Mouse (Mus musculus) spleen, postnatal 4 days (tissue): Measurements from ENCODE around the gene Rd3.

Experiments
- DNase-seq, 2 experiments: peaks; one replicate each; pipeline ENCODE4 v3.0.0; 2022; ENCODE audit warnings: low spot score in 2 of 2

Gene Rd3

DNA sequence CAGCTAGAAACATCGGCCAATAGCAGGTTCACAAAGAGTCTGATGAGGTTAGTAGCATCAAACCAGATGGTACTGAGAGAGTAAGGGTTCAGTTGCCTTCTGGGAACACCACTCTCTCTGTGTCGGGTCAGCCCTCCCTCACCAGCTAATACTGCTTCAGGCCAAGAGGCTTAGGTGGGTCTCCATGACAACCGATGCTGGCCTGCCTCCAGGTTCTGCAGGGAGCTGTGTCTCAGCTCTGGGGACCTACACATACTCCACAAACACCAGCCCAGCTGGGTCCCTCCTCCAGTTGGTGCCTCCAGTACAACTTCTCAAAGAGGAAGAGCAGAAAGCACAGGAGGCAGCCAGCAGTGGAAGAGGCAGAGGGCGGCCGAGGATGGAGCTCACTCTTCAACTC is at the start of gene Rd3:
Rd3 (plus strand) TSS at position 184 of the 400 bp plus-strand sequence.
- DNase-seq = no peak

DNA sequence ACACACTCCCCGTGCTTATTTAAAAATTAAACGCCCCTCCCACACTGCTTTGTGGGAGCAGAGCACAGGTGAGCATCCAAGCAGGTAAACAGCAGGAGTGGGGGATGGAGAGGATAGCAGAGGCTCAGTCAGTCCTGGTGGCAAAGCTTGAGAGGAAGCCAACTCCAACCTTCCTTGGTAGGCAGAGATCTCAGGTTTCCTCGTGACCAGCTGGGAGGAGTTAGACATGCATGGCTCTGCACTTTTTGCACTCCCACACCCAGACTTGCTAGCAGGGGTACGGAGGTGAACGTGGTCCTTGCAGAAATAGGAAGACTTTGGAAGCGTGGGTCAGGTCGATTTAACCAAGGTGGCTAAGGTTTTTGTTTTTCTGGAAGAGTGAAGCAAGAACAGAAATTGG is 48.8 kb upstream of the Rd3 start:
- no peak for DNase-seq

DNA sequence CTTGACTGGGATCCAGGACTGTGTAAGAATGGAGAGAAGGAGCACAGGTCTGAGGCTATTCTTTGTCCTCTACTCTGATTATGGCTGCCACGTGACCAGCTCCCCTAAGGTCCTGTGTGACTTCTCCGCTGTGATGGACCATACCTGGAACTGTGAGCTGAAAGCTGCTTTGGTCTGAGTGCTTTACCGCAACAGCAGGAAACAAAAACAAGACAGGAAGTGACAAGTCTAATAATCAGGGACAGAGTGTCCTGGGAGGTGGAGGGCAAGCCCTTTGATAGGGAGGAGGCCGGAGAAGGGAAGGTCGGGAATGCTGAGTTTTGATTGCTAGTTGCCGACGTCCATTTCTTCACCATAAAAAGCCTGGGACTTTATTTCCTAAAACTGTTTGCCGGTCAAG is 48.1 kb upstream of the Rd3 start:
- DNase-seq = no peak

DNA sequence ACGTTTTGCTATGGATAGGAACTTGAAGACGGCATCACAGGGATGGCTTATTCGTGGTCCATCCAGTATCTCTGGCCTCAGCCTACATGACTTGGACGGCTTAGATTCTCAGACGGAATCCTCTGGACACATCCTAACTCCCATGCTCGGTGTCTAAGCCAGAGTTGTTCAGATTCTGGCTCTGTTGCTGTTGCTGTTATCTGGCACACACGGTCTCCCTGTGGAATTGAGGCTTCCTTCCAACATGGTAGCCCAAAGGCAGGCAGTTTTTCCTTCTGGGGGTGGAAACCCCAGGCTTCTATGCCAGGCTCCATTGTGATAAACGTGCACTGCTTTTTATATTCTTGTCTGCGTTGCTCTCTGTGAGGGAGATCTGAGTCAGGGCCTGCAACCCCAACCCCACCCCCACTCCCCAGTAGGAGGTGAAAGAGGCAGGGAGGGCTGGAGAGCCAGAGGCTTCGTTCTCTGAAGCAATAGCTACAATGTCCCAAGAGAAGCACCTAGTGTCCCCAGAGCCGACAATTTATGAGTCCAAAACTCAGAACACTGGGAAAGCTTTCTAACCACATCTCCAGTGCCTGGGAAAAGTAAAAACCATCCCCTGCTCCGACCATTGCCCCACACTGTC is 47.2 kb upstream of the Rd3 start:
- no peak for DNase-seq

DNA sequence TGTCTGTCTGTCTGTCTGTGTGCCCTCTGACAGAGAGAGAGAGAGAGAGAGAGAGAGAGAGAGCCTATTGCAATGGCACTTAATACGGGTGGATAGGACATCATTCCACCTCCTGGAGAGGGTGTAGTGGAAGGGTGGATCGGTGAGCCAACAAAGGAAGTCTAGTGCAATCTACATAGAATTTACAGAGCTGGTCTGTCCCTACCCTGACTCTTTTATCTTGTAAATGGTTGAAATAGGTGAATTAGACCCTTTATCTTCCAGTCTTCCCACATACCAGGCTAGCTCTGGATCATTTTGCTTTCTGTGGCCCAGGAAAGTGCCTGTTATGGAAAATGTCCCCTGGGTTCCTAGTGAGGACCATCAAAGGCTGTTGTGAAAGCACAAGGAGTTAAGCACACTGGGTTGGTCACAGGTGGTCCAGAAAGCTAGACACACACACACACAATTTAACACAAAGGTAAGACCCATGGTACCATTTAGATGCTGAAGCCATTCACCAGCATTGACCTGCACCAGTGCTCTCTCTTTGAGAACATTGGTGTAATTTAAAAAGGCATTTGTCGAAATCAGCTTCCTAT is 46.6 kb upstream of the Rd3 start:
- no peak for DNase-seq

DNA sequence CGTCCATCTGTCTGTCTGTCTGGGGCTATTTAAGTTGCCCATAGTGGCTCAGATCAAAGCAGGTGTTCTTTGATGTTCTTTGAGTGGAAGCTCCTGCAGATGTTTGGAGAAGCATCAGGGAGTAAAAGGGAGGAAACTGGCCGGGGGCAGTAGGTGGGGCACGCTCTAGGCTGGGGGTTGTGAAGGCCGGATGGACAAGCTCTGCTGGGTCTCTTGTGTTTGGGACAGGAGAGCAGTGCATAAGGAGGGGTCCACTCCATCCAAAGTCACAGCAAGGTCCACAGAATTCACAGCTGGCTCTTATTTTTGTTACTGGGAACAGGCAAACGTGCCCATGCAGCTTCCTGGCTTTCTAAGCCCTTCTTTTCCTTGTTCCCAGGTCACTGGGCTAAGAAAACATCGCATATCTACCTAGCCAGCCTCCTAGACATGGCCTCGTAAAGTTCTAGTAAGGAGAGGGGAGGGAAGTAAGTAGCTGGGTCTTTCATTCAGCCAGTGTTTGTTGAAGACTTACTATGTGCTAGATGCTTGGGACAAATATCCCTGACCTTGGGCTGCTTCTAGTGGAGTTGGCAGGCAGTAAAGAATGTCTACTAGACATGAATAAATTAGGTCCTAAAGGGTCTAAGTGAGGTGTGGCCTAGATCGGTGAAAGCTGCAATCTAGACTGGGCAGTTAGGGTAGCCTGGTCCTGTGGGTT is 44.7 kb upstream of the Rd3 start:
- DNase-seq = no peak

DNA sequence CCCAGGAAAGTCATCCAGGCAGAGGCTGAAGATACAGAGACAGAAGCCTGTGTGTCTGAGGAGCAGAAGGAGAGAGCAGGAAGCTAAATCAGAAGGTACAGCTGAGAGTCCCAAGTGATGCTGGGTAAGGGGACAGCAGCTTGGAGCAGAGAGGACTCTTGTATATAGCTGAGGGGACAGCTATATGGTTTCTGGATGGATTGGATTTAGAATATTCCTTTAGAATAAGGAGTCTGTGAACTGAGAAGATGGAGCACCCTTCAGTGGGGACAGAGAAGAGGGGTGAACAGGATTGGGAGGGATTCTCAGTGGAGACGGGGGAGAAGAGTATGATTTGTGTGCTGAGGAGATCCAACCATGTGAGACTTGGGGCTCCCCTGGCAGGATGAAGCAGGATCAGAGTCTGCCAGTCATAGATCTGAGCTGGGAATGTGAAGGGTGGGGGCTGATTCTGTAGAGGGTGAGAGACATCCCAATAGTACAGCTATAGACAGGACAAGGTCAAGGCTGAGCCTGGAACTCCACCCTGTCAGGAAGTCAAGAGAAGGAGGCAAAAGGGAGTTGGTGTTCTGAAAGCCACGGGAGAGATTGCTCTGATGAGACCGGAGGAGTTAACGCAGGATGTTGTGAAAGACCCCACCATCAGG is 44.1 kb upstream of the Rd3 start:
- no peak for DNase-seq

DNA sequence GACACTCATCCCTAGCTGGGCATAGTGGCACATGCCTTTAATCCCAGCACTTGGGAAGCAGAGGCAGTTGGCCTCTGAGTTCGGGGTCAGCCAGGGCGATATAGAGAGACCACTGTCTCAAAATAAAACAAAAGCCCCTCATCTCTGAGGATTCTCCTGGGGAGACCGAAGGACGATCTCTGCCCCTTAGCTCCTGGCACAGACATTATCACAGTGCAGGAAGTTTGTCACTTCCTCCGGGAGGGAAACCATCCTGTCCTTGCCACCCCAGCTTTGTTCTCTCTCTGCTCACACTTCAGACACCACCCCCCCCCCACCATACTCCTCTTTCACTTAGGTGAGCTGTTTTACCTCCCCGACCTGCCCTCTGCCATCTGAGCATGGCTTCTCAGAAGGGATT is 33.5 kb upstream of the Rd3 start:
- DNase-seq = no peak

DNA sequence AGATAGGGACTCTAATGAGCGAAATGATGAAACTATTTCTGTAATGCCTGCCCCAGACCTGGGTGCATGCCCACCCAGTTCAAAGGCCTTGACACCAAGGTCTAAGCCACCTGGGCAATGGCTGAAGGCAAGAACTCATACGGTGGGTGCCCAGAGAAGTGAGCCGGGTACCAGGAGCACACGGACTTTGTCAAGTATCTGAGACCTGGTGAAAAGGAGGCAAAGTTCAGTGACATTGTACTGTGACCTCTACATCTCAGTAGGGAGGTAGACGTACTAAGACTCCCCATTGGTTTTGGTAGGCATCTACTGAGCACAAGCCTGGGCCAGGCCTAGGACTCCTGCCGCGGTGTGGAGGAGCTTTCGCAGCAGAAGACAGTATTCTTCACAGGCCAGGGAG is 31.8 kb upstream of the Rd3 start:
- no peak for DNase-seq

DNA sequence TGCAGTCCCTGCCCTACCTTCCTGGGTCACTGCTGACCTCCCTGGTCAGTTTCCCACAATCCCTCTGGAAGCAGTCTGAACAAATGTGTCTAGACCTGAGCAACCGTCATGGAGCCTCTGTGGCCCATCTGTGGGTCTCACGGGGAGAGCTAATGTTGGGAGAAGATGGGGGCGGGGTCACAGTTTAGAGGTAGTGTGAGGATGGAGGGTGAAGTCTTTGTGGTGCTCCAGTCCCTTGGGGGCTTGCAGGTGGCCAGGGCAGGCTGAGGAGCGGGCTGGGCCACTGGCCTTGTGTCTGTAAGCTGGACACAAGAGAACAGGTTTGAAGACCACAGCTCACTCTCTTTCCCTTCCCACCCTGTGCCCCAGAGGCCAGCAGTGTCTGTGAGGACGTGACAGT is 31.4 kb upstream of the Rd3 start:
- no peak for DNase-seq

DNA sequence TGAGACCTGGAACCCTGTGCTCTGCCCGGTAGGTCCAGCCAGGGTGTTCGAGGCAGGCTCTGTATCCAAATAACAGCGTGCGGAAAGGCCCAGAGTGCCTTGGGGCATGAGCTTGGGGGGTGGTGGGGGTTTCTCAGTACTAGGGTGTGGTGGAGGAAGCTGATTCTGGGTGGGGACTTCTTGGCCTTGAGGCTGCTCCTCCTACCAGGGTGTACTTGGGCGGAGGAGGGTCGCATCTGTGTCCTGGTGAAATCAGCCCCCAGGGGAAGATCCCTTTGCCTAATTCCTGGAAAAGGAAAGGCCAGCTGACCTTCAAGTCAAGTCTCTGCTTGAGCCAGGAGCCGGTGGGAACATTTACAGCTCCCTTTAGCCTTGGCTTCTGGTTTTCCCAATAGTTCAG is 30.9 kb upstream of the Rd3 start:
- DNase-seq = no peak

DNA sequence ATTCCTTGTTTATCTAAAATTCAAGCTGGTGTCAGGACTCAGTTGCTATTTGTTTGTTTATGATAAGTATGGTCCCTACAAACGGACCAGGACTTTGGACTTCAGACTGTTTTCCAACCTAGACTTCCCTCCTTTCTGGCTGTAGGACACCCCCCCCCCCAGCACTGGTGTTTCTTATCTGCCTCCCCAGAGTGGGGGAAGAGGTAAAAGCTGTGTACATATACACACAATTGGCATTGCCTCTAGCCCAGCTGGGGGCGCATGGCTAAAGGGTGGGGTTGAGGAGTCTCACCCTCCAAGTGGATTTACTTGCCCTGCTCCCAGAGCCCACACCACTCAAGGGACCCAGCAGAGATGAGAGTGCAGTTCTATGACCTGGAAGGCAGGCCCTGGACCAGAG is 30.3 kb upstream of the Rd3 start:
- no peak for DNase-seq

DNA sequence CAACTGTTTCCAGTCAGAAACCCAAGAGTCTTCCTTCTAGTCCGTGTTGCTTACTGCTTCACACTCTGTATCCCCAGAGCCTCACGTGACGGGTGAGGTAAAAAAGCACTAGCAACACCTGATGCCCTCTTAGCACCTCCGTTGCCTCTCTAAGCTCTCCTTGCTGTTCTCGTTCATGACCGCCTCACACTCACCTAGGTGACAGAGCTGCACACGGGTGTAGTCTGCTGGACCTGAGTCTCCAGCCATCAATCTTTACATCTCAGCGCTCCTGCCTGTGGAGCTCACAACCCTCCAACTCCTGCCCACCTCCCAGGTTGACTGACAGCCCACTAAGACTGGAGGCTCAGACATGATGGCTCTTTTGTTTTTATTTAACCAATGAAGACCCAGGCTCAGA is 29.4 kb upstream of the Rd3 start:
- no peak for DNase-seq

DNA sequence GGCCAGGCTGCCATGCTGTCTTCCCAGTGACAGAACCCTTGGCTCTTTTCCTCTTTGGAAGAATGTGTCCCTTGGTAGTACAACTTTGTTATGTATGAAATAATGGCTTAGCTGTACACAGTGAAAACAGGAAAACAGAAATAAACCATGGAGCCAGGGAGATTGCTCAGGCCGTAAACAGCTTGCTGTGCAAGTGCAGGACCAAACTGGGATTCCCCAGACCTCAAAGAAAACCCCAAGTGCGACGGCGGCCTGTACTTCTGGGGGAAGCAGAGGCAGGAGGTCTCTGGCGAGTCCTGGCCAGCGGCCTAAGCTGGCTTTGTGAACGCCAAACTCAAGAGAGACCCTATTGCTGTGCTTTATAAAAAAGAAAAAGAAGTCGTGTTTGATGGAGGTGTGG is 28.6 kb upstream of the Rd3 start:
- DNase-seq = no peak

DNA sequence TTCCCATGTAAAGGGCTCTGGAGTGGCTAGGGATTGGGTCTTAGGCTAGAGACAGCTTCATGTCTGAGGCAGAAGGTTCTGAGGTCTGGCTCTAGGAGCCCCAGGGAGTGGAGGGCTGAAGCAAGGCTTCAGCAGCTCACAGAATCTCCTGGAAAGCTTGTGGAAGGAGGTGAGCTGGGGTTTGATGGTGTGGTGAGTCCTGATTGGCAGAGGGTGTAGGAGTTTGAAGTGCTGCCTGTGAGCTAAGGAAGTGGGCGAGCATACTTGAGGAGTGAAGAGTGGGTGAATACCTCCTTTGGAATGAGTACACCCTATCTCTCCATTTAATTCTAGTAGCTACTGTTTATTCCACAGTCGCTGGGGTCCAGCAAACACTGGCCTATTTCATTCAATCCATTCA is 26.6 kb upstream of the Rd3 start:
- no peak for DNase-seq

DNA sequence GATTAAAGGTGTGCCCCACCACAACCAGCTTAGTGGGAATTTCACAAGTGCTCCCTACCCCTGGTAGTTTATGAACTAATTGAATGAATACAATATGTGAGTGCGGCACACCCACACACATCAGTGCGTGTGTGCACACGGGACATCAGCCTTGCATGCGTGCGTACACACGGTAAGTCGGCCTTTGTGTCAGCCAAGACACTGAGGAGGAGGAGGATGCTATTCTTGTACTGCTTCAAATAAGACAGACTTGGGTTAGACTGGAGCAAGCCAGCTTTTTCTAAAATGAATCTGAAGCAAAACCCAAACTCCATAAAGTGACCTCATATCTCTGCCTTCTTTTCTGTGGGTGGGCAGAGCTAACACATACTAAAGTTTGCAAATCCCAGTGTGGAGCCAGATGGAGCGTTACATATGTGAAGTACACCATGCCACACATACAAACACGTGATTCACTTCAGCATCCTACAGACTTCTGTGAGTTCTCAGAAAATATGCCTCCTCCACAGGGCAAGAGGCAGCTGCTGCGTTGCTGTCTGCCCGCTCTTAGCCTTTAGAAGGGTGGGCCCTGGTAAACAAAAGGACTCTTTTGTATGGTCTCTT is 24.3 kb upstream of the Rd3 start:
- no peak for DNase-seq

DNA sequence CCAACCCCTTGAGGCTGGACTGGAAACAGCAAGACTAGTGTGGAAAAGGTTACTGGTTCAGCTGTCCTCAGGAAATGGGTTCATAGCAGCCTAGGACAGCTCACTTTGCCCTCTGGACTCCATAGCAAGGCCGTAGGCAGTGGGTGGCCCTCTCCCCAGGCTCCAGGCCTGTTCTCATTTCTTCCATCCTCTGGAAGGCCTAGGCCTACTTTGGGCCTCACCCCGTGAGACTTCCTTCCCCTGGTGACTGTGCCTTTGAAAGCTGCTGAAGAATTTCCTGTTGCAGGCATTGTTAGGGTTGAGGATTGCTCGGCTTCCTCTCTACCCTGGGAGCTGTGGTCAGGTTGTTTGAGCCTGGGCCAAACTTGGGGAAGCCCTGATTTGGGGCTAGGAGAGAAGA is 22.1 kb upstream of the Rd3 start:
- DNase-seq = no peak

DNA sequence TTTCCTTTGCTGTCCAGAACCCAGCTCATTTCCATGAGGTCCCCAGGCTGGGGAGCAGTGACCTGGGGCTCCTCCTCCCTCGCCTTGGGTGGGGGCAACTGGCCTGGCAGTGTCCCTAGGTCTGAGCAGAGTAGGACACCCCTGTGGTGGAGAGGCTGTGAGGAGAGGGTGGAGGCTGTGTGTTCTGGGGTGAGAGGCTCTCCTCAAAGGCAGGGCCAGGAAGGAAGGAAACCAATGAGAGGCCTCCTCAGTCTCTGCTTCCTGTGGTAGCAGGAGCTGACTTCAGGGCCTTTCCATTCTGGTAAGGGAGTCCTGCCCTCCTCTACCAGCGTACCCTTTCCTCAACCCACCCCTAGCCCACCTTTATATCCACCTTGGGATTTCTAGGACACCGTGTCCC is 20.9 kb upstream of the Rd3 start:
- DNase-seq = no peak

DNA sequence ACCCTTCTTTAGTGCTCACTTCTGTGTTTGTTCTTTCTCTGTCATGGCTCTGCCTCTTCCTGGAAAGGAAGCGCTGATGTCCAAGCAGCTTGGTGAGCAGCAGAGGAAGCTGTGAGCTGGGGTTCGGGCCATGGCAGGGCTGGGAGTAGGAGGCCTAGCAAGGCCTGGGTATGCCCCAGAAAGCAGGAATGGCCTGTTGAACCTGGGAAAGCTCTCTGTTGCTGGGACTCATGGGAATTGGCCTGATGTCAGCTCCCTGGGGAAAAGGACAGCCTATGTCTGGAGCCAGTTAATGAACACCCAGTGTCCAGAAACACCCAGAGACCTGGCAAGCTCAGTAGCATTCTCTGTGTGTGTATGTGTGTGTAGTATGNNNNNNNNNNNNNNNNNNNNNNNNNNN is 20.3 kb upstream of the Rd3 start:
- DNase-seq = no peak

DNA sequence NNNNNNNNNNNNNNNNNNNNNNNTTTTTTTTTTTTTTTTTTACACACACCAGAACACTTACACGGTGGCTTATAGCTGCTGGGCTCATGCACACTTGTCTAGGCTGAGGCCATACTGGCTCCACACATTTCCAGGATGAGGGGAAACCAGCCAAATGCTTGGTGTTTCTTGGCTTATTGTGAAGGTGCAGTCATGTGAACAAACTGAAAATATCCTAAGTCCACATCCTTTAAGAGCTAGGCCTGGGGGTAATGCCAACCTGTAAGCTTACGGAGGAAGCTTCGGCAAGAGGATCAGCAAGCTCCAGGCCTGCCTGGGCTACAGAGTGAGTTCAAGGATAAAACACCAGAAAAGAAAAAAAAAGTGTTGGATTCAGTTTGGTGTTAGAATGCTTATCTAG is 19.8 kb upstream of the Rd3 start:
- DNase-seq = no peak

DNA sequence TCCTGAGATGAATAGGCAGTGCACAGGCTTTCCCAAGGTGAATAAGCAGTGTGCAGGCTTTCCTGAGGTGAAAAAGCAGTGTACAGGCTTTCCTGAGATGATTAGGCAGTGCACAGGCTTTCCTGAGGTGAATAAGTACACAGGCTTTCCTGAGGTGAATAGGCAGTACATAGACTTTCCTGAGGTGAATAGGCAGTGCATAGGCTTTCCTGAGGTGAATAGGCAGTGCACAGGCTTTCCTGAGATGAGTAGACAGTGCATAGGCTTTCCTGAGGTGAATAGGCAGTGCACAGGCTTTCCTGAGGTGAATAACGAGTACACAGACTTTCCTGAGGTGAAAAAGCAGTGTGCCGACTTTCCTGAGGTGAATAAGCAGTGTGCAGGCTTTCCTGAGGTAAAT is 16.2 kb upstream of the Rd3 start:
- DNase-seq = no peak

DNA sequence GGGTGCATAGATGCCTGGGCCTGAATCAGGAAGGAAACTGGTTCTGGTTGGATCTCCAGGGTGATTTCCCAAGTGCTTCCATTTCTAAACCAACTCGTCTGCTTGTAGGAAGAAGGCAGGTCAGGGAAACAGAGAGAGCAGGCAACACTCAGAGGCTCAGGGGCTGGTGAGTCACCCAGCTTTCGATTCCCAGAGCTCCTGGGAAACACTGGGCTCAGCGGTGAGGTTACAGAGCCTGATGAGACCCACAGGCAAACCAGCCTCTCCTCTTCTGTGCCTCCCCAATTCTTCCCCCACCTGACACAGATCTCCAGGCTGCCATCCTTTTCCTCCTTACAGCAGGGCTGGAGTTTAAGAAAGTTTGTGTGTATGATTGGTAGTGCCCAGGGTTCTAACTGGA is 13.8 kb upstream of the Rd3 start:
- DNase-seq = no peak
